Mouse (Mus musculus): Measurements from ENCODE around the gene Yars2.

- no peak for TF ChIP-seq CTCF (IDR thresholded peaks at IDR 0.05; ENCODE audit: borderline replicate concordance, control insufficient read depth, extremely low read depth, insufficient read depth, low read length, poor library complexity)
- no peak for TF ChIP-seq POLR2A (IDR thresholded peaks at IDR 0.05; ENCODE audit: control insufficient read depth, extremely low read depth, insufficient read depth, low read length, poor library complexity)
Observed at GRCm38 (mm10) chr16:16303888-16304287, 1.1 kb downstream of the Yars2 start.

Data from thymus, adult 2 months (tissue).